Mouse (Mus musculus) stomach, postnatal 0 days (tissue): ENCODE results near the gene Myl12a.

Experiments
- CTCF ChIP-seq: IDR thresholded peaks from 2 replicates; pipeline ENCODE4 v1.5.1; 2016; ENCODE audit warnings: antibody characterized with exemption, low read depth, mild to moderate bottlenecking, moderate library complexity
- EP300 ChIP-seq: optimal IDR thresholded peaks from 2 replicates; pipeline ENCODE3; 2016; ENCODE audit warnings: antibody characterized with exemption

- no peak for TF ChIP-seq CTCF
- TF ChIP-seq EP300 = no peak
These were observed 36.1 kb upstream of the Myl12a start for GRCm38 (mm10) chr17:71038812-71039211.
